Mouse (Mus musculus): ENCODE results near the gene Rab9. TPM values are rescaled to one million over a fixed set of nuclear protein-coding genes. Genes with fewer than 3 reads are reported as not detected.

The Rab9 gene
- 10 to 100 TPM in 1 of 2 experiments, 1 to 10 TPM in 1; 4.0 to 84.4 TPM for polyA plus RNA-seq (2012; fragmentation: generic; extraction: Trizol)

GRCm38 (mm10) chrX:166479365-166479983 is at the start of gene Rab9:
Gene Rab9 (minus strand): TSS chrX:166479867.

GRCm38 (mm10) chrX:166518345-166518744 is 38.7 kb upstream of the Rab9 start, which contains the start of gene Tceanc:
Gene Tceanc (minus strand): TSS chrX:166518567.

DNA sequence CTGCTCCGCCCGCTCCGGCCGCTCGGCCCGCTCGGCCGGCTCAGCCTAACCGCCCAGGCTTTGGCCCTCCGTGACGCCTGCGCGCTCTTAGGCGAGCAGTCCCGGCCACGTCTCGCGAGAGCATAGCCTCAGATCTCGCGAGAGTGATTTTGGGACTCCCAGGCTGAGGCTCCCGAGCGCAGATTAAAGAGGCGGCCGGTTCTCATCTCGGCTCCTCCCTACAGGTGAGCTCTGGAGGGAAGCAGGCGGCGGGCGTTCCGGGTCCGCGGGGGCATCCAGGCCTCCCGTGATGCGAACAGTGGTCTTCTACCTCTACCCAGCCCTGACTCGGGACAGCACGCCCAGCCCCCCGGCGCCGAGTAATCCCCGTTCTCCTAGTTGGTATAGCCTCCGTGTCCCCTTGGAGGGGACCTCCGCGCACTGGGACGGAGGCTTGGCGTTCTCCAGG is 39.0 kb downstream of the Rab9 start, which contains the start of gene Ofd1:
Ofd1 (minus strand) TSS at position 89 of the 448 bp plus-strand sequence.

DNA sequence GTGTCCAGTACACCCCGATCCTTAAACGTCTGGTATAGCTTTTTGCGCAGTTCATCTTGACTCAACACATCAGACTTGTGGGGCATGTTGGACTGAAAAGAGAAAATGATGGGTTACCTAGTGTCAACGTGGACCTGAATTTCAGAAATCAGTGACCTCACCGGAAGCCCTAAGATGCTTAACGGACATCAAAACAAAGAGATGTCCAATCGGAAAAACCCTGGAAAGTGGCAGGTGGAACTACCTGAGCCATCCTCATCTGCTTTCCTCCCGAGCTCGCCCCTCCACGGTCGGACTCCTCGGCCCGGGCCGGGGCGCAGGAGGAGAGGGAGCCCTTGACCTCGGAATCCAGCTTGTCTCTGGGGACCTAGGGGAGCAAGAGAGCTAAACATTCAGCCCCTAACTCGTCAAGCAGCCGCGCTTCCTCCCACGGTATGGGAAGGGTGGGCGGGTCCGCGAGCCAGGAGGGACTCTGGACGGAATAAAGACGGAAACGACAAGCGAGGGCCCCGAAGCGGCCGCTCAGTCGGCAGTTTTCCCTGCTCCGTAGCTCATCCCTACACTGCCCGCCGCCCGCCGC is 39.5 kb downstream of the Rab9 start, which contains the start of gene Trappc2:
Trappc2 (plus strand) TSS at position 539 of the 580 bp plus-strand sequence.

Other genes with a start within 250 kb of the Rab9 start
- gene Gpm6b, start 241.0 kb downstream of the Rab9 start, polyA plus RNA-seq (2012; fragmentation: generic; extraction: Trizol) = 1 to 10 TPM in 1 of 2 experiments, under 1 TPM in 1; 0.02 to 1.9 TPM
- gene Trappc2, start 39.3 kb downstream of the Rab9 start, polyA plus RNA-seq (2012; fragmentation: generic; extraction: Trizol) = 1 to 10 TPM in 1 of 2 experiments, under 1 TPM in 1; 0.34 to 4.0 TPM
- 1 to 10 TPM in 1 of 2 experiments, under 1 TPM in 1; 0.19 to 3.8 TPM for gene Ofd1, start 39.2 kb downstream of the Rab9 start, polyA plus RNA-seq (2012; fragmentation: generic; extraction: Trizol)
- 1 to 10 TPM in 1 of 2 experiments, under 1 TPM in 1; 0.09 to 1.1 TPM for gene Tceanc, start 38.7 kb upstream of the Rab9 start, polyA plus RNA-seq (2012; fragmentation: generic; extraction: Trizol)
- gene Egfl6, start 105.9 kb upstream of the Rab9 start, polyA plus RNA-seq (2012; fragmentation: generic; extraction: Trizol) = under 1 TPM in 1 of 2 experiments, not detected in 1; 0.19 TPM